Mouse (Mus musculus) granulocyte monocyte progenitor cell, adult 5-6 weeks (primary cell): ENCODE data around the gene Gart. TPM values are rescaled to one million over a fixed set of nuclear protein-coding genes. Genes with fewer than 3 reads are reported as not detected.

ENCODE experiments used
- ATAC-seq: replicated peaks from 2 replicates; pipeline ENCODE4 v1.8.0; 2016; ENCODE audit warnings: mild to moderate bottlenecking, moderate TSS enrichment, inconsistent platforms; ENCODE audit not compliant: poor library complexity, severe bottlenecking
- total RNA-seq, 2 experiments: library from RNA; stranded (forward) in 1 of 2; stranded (reverse) in 1 of 2; fragments of 200-712, 200-1000 nt in 1 of 2; fragments of >200 nt in 1 of 2; fragmentation: Nextera tagmentation in 1 of 2; gene quantifications; 2 replicates each; pipeline ENCODE4 v1.2.3; 2014 to 2017

Gene Gart
- total RNA-seq, 2 experiments from 2014 or later = 169 to 453 TPM

GRCm38 (mm10) chr16:91578980-91579720, 67.6 kb downstream of the Gart start:
- no peak for ATAC-seq

DNA sequence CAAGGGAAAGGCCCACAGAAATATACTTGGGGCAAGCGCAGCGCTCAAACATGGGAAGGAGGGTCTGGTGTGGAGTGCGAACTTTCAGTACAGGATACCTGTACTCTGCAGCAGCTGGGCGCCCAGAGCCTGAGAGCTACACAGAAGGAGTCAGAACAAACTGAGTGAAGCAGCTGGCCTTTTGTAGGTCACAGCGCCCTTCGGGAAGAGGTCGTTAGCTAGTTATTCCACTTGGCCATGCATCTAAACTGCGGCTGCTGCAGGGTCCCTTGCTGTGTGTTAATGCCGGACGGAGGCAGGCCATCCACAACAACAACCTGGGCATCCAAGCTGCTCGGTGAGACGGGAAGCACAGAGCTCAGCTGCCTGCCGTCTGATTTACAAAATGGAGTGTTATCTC, 71.6 kb downstream of the Gart start:
- no peak for ATAC-seq

Other genes starting within 250 kb of the Gart start
- 36.6 and 48.8 TPM in 2 replicates for gene Il10rb, start 240.8 kb downstream of the Gart start, total RNA-seq (2014; fragmentation: Nextera tagmentation)
- gene Il10rb, start 240.8 kb downstream of the Gart start, total RNA-seq (2017) = 41.3 and 45.8 TPM in 2 replicates
- 32.3 and 42.5 TPM in 2 replicates for gene Ifnar1, start 161.7 kb downstream of the Gart start, total RNA-seq (2014; fragmentation: Nextera tagmentation)
- gene Ifnar1, start 161.7 kb downstream of the Gart start, total RNA-seq (2017) = 33.3 and 35.6 TPM in 2 replicates
- 29.2 TPM in 2 replicates for gene Ifngr2, start 99.9 kb downstream of the Gart start, total RNA-seq (2014; fragmentation: Nextera tagmentation)
- gene Ifngr2, start 99.9 kb downstream of the Gart start, total RNA-seq (2017) = 12.8 and 13.0 TPM in 2 replicates
- 56.8 and 64.9 TPM in 2 replicates for gene Tmem50b, start 49.2 kb downstream of the Gart start, total RNA-seq (2014; fragmentation: Nextera tagmentation)
- 38.5 and 41.1 TPM in 2 replicates for gene Tmem50b, start 49.2 kb downstream of the Gart start, total RNA-seq (2017)
- gene Dnajc28, start 27.9 kb downstream of the Gart start, total RNA-seq (2014; fragmentation: Nextera tagmentation) = 2.4 and 2.8 TPM in 2 replicates
- gene Dnajc28, start 27.9 kb downstream of the Gart start, total RNA-seq (2017) = 6.1 and 9.2 TPM in 2 replicates
- gene Son, start 554 bp upstream of the Gart start, total RNA-seq (2014; fragmentation: Nextera tagmentation) = 326 and 356 TPM in 2 replicates
- 242 and 285 TPM in 2 replicates for gene Son, start 554 bp upstream of the Gart start, total RNA-seq (2017)
- 13.1 and 23.0 TPM in 2 replicates for gene Donson, start 41.8 kb upstream of the Gart start, total RNA-seq (2014; fragmentation: Nextera tagmentation)
- 20.8 and 32.8 TPM in 2 replicates for gene Donson, start 41.8 kb upstream of the Gart start, total RNA-seq (2017)
- gene Cryzl1, start 82.0 kb upstream of the Gart start, total RNA-seq (2014; fragmentation: Nextera tagmentation) = 43.5 and 55.5 TPM in 2 replicates
- 65.5 and 85.7 TPM in 2 replicates for gene Cryzl1, start 82.0 kb upstream of the Gart start, total RNA-seq (2017)
- 9.3 and 10.7 TPM in 2 replicates for gene Itsn1, start 82.3 kb upstream of the Gart start, total RNA-seq (2014; fragmentation: Nextera tagmentation)
- gene Itsn1, start 82.3 kb upstream of the Gart start, total RNA-seq (2017) = 5.0 and 7.0 TPM in 2 replicates